Mouse (Mus musculus): ENCODE results near the gene Pkn2. TPM values are rescaled to one million over a fixed set of nuclear protein-coding genes. Genes with fewer than 3 reads are reported as not detected.
A peak's percentile ranks its signal among the peaks of the same experiment; 100 is the strongest.

Pkn2 gene
- total RNA-seq, 2 experiments from 2014 or later = 43.9 to 46.9 TPM

GRCm38 (mm10) chr3:142757841-142758240 is 124.0 kb downstream of the Pkn2 start:
- no peak overlapping the region for H3K27ac ChIP-seq

DNA sequence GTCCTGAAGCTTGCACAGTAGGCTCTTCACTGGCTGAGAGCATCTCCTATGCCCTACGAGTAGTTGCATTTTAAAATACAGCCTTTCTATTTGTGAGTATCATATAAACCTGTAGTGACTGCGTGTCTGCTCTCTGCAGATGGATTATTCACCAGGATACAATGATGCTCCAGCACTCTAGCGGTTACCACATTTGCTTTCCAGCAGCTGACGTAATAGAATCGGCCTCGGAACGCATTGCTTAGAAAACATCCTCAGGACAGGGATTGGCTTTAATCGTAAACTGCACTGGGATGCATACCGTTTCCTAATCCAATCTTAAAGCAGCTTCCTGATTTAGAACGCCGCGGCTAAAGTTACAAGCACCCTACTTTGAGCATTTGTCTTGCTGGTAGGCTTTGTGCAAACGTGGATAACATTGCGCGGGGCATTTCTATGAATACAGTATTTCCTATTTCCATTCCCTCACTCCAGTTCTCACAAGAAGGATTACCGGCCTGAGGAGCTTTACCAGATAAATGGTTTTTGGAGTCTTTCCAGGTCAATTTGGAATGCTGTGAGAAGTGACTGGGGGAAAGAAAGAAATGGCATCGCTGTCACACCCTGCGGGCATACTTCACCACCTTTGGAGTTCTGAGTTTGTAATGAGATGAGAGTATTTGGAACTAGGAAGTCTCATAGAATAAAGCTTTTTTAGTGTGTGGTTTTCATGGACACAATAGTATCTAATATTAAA is 126.5 kb downstream of the Pkn2 start:
- intact Hi-C loops (cut with DNase I) = no loop called here
- Histone ChIP-seq H3K27ac (no peak overlapping the region), H3K4me3 (peak overlapping the region; percentile 43)
- TF ChIP-seq CTCF (IDR thresholded peaks at IDR 0.05) = no peak
- no peak for DNase-seq

More at GRCm38 (mm10) chr3:142757841-142758240, 124.0 kb downstream of the Pkn2 start:
- intact Hi-C loops (cut with DNase I) = no loop called here
- DNase-seq = no peak
- no peak for TF ChIP-seq CTCF (IDR thresholded peaks at IDR 0.05)
- H3K4me3 ChIP-seq = no peak overlapping the region

DNA sequence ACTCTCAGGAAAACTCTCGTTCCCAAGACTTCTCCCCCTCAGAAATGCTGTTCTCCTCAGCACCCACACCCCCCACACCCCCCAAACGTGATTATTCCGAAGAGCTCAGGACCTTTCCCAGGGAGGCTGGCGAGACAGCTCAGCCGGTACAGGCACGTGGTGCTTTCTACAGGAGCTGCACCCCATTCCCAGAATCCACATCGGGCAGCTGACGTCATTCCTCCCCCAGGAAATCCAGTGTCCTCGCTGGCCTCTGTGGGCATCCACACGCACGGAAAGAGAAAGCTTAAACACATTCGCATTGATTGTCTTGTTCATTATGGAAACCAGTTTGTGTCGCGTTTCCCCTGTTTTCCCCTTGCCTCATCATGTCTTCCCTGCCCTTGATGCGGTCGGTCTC is 132.7 kb downstream of the Pkn2 start:
- H3K27ac ChIP-seq = no peak overlapping the region
- intact Hi-C loops (cut with DNase I) = no loop called here
- no peak for DNase-seq
- TF ChIP-seq CTCF (IDR thresholded peaks at IDR 0.05) = no peak
- no peak overlapping the region for H3K4me3 ChIP-seq

DNA sequence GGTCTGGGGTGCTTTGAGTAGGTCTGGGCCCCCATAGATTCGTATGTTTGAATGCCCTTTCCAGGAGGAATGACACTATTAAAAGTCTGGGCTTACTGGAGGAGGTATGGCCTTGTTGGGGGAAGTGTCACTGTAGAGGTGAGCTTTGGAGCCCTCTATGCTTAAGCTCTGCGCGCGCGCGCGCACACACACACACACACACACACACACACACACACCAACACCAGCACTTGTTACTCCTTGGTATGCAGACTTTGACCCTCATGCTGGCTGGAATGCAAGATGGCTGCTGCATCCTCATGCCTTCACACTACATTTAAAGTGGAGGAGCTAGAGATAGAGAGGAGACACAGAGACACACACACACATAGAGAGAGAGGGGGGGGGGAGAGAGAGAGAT is 134.1 kb downstream of the Pkn2 start:
- H3K4me3 ChIP-seq = no peak overlapping the region
- no peak overlapping the region for H3K27ac ChIP-seq
- TF ChIP-seq CTCF (IDR thresholded peaks at IDR 0.05) = no peak
- DNase-seq = no peak
- intact Hi-C loops (cut with DNase I) = no loop called here

DNA sequence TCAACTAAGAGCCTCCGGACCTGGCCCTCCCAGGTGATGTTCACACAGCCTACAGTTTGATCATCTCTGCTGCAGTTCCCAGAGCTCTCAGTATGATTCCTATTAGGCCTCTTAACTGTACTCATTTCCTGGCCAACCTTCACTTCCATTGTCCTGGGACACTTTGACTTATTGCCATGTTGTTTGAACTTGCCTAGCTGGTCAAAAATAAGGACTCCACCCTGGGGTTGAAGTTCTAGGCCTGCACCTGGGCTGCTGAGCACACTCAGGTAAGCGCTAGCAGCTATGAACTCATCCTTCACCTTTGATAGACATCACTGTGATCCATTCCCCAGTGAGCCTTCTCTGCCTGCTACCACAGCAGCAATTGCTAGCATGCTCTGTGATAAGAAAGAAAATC is 136.7 kb downstream of the Pkn2 start:
- intact Hi-C loops (cut with DNase I) = no loop called here
- no peak for TF ChIP-seq CTCF (IDR thresholded peaks at IDR 0.05)
- no peak for DNase-seq
- Histone ChIP-seq H3K4me3 (no peak overlapping the region), H3K27ac (no peak overlapping the region)

- TF ChIP-seq CTCF (IDR thresholded peaks at IDR 0.05) = peak; percentile 84
- Histone ChIP-seq H3K27ac (no peak overlapping the region), H3K4me3 (no peak overlapping the region)
- intact Hi-C loops (cut with DNase I) = no loop called here
- DNase-seq = peak; percentile 37
Measured at GRCm38 (mm10) chr3:142743973-142744898, 137.6 kb downstream of the Pkn2 start.

Other genes with a start within 250 kb of the Pkn2 start
- 10 to 100 TPM in 1 of 2 experiments, 1 to 10 TPM in 1; 9.5 to 14.0 TPM for gene Kyat3, start 181.0 kb downstream of the Pkn2 start, total RNA-seq (2021)
- 10 to 100 TPM; 13.9 to 14.1 TPM for gene Gtf2b, start 117.0 kb downstream of the Pkn2 start, total RNA-seq (2021)

Measured in gastrocnemius, adult 2 months (tissue).